Mouse (Mus musculus): ENCODE results near the gene Olfr1192-ps1.
"Not testable (repeated sequence)": the region's sequence is repeated elsewhere in the genome, so short reads cannot be mapped to it uniquely, and the experiment has no call there.

The Olfr1192-ps1 gene

GRCm38 (mm10) chr2:88648209-88648608, at the start of gene Olfr1192-ps1:
Gene Olfr1192-ps1, plus strand, starts transcription at chr2:88648509.
- in situ Hi-C loops (cut with MboI; ENCODE audit: low pct_unique_long_range_greater_than_20kb in 1 of 2, low sequenced_read_pairs in 2 of 2, unreplicated experiment in 1 of 2) = no loop called here

- in situ Hi-C loops (cut with MboI; ENCODE audit: low pct_unique_long_range_greater_than_20kb in 1 of 2, low sequenced_read_pairs in 2 of 2, unreplicated experiment in 1 of 2) = not testable (repeated sequence)
These were observed 8.1 kb upstream of the Olfr1192-ps1 start, which contains the start of gene Olfr1191-ps1 for GRCm38 (mm10) chr2:88640242-88640641. Gene Olfr1191-ps1, plus strand, starts transcription at chr2:88640542.

GRCm38 (mm10) chr2:88675328-88675727, 27.0 kb downstream of the Olfr1192-ps1 start, which contains the start of gene Olfr1193:
Gene Olfr1193, plus strand, starts transcription at chr2:88675628.
- in situ Hi-C loops (cut with MboI; ENCODE audit: low pct_unique_long_range_greater_than_20kb in 1 of 2, low sequenced_read_pairs in 2 of 2, unreplicated experiment in 1 of 2) = not testable (repeated sequence)

GRCm38 (mm10) chr2:88689087-88689486, 40.8 kb downstream of the Olfr1192-ps1 start, which contains the start of gene Olfr1195:
Gene Olfr1195, minus strand, starts transcription at chr2:88689187.
- in situ Hi-C loops (cut with MboI; ENCODE audit: low pct_unique_long_range_greater_than_20kb in 1 of 2, low sequenced_read_pairs in 2 of 2, unreplicated experiment in 1 of 2) = no loop called here

- in situ Hi-C loops (cut with MboI; ENCODE audit: low pct_unique_long_range_greater_than_20kb in 1 of 2, low sequenced_read_pairs in 2 of 2, unreplicated experiment in 1 of 2) = no loop called here
These were observed 56.2 kb downstream of the Olfr1192-ps1 start, which contains the start of gene Olfr1196 for GRCm38 (mm10) chr2:88704497-88704896. Gene Olfr1196, minus strand, starts transcription at chr2:88704597.

Data from mouse embryonic stem cell (cell line).